Mouse (Mus musculus) B cell, adult 62 days (primary cell): Measurements from ENCODE around the gene Il18rap. TPM values are rescaled to one million over a fixed set of nuclear protein-coding genes. Genes with fewer than 3 reads are reported as not detected.

Experiments
- total RNA-seq: library from RNA; stranded (reverse); gene quantifications from 4 replicates; pipeline ENCODE4 v1.2.4, GENCODE M21; 2023

The Il18rap gene
- 0.28 to 1.4 TPM (median 0.78 TPM) in 4 replicates for total RNA-seq

GRCm38 (mm10) chr1:40514851-40515585 is at the start of gene Il18rap:
Il18rap (plus strand) TSS chr1:40515362.

GRCm38 (mm10) chr1:40465477-40466430 is 49.4 kb upstream of the Il18rap start, which contains the start of gene Il18r1:
Il18r1 (plus strand) TSS chr1:40465552.

DNA sequence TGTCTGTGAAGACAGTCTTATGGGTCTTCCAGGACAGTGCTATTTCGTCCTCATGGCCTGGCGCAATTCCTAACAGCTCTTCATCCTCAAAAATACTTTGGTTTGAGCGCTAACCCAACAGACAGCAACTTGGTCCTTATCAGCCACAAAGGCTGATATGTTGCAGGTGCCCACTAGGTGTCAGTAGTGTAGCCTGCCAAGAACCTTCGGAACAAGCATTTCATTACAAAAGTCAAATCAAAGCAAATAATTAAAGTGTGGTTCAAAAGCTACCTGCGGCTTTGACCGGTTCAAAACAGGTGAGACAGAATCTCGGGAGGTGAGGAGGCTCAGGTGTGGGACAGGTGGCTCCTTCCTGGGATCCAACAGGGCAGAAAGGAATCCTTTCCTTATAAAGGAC is 64.6 kb downstream of the Il18rap start, which contains the start of gene Slc9a4:
Gene Slc9a4, plus strand, starts transcription at position 298 of the 400 bp plus-strand sequence.

Other genes with a start within 250 kb of the Il18rap start
- gene Il1rl2, start 190.8 kb upstream of the Il18rap start, total RNA-seq: 0.33 to 1.0 TPM (median 0.51 TPM) in 4 replicates
- gene Il1rl1, start 85.8 kb upstream of the Il18rap start, total RNA-seq: not detected in 4 replicates
- gene Il18r1, start 49.8 kb upstream of the Il18rap start, total RNA-seq: 0.86 to 1.4 TPM (median 1.2 TPM) in 4 replicates
- gene Slc9a4, start 64.7 kb downstream of the Il18rap start, total RNA-seq: not detected in 4 replicates
- gene Slc9a2, start 165.2 kb downstream of the Il18rap start, total RNA-seq: not detected in 4 replicates